Comparison of ENCODE assay signal across 13 mouse cellular contexts in the genomic region with DNA sequence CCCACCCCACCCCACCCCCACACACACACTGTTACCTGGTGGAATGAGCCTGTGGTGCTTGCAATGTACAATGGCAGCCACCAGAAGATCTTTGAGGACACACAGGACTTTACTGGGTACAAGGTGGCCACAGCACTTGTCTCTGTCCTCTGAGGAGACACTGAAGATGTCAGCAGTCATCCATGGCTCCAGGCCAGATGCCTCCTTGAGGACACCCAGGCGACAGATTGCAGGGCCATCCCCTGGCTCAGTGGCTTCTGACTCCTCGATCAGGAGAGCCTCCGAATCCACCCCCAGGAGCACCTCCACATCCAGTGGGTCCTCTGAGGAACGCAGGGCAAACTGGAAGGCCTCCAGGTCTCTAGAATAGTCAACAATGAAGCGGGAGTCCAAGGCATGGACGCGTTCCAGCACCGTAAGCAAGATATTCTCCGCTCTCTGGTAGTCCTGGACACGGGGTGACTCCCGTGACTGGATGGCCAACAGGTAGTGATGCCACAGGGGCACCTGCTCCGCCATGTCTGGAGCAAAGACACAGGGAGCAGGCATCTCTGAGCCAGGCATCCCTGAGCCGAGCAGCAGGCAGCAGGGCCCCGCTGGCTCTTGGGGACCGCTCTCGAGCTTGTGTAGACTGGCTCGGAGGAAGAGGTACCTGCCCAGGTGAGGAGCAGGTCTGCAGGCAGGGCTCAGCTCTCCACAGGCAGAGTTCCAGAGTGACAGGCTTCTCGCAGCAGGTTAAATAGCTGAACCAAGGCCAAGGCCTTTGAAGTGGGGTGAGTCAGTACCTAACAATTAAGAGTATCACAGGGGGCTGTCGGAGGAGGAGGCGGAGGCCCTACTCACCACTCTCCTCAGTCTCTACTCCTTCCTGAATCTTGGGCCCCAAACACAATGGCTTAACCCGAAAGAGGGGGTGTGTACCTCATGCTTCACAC. TPM values are rescaled to one million over a fixed set of nuclear protein-coding genes. Genes with fewer than 3 reads are reported as not detected.
DNase-seq lines count a peak whose midpoint lies in the region; ATAC-seq lines count a peak whose summit lies in the region.
"Had no signal": no experiment of that assay in that cellular context is flagged by ENCODE, and none has a peak within 500 bp of the region (broad histone marks: within the 10 kb centered on the region; RNA-seq: fewer than 3 reads in every experiment).

No protein-coding gene starts in this region.

- no peak overlapping the region for H3K4me2 ChIP-seq in hindbrain, embryonic 15.5 days
- H3K4me2 ChIP-seq in hindbrain, embryonic 11.5 days (replicated peaks; ENCODE audit: low read depth, low read length): no peak overlapping the region
- H3K4me2 ChIP-seq in forebrain, embryonic 11.5 days (ENCODE audit: low read depth, low read length, severe bottlenecking): no peak overlapping the region
- H3K4me2 ChIP-seq: hindbrain, embryonic 12.5 days had no signal

- ATAC-seq in hindbrain, embryonic 15.5 days (ENCODE audit: low FRiP score, low read depth): 0 out of 2 replicates have a peak, but pooled peaks have one; percentile 46
- no peak for ATAC-seq in hindbrain, embryonic 11.5 days (ENCODE audit: low FRiP score)
- ATAC-seq in forebrain, embryonic 11.5 days (replicated peaks; ENCODE audit: low FRiP score): no peak
- ATAC-seq: forebrain, embryonic 14.5 days had no signal

- no peak overlapping the region for H3K4me3 ChIP-seq in hindbrain, embryonic 15.5 days
- H3K4me3 ChIP-seq in hindbrain, embryonic 11.5 days (ENCODE audit: low read depth, low read length): no peak overlapping the region
- no peak overlapping the region for H3K4me3 ChIP-seq in forebrain, embryonic 11.5 days (ENCODE audit: low read depth, low read length)
- H3K4me3 ChIP-seq: heart, adult 2 months; hindbrain, embryonic 12.5 days had no signal

- no peaks in the 10 kb centered on the region for H3K9me3 ChIP-seq in hindbrain, embryonic 15.5 days
- no peaks in the 10 kb centered on the region for H3K9me3 ChIP-seq in hindbrain, embryonic 11.5 days (ENCODE audit: control insufficient read depth, low read length)
- no peaks in the 10 kb centered on the region for H3K9me3 ChIP-seq in forebrain, embryonic 11.5 days (ENCODE audit: control insufficient read depth, low read length)
- H3K9me3 ChIP-seq: hindbrain, embryonic 12.5 days had no signal

- H3K27ac ChIP-seq in hindbrain, embryonic 15.5 days (replicated peaks): no peak overlapping the region
- H3K27ac ChIP-seq in hindbrain, embryonic 11.5 days (ENCODE audit: low read depth, low read length): no peak overlapping the region
- H3K27ac ChIP-seq in forebrain, embryonic 11.5 days (ENCODE audit: low read depth, low read length): no peak overlapping the region
- H3K27ac ChIP-seq: heart, adult 2 months; hindbrain, embryonic 12.5 days; liver, embryonic 14.5 days had no signal

- no peaks in the 10 kb centered on the region for H3K27me3 ChIP-seq in hindbrain, embryonic 15.5 days
- H3K27me3 ChIP-seq in hindbrain, embryonic 11.5 days (ENCODE audit: control insufficient read depth, insufficient read depth, low read length): no peaks in the 10 kb centered on the region
- no peaks in the 10 kb centered on the region for H3K27me3 ChIP-seq in forebrain, embryonic 11.5 days (ENCODE audit: control insufficient read depth, insufficient read depth, low read length)
- H3K27me3 ChIP-seq: hindbrain, embryonic 12.5 days had no signal

- H3K36me3 ChIP-seq in hindbrain, embryonic 15.5 days: no peaks in the 10 kb centered on the region
- no peaks in the 10 kb centered on the region for H3K36me3 ChIP-seq in hindbrain, embryonic 11.5 days (ENCODE audit: control insufficient read depth, insufficient read depth, low read length)
- H3K36me3 ChIP-seq in forebrain, embryonic 11.5 days (ENCODE audit: control insufficient read depth, insufficient read depth, low read length): no peaks in the 10 kb centered on the region
- H3K36me3 ChIP-seq: hindbrain, embryonic 12.5 days had no signal

- no peak for DNase-seq in hindbrain, embryonic 11.5 days (ENCODE audit: low spot score)
- peak; percentile 23 for DNase-seq in cerebellum, adult 9-10 months
- peak; percentile 25 for DNase-seq in kidney, postnatal 10 days
- peak; percentile 86 for DNase-seq in lung, postnatal 25 days (ENCODE audit: low spot score)
- no peak for DNase-seq in thymus, adult 18-20 months
- DNase-seq in gastrocnemius, postnatal 25 days: no peak
- DNase-seq in forebrain, embryonic 11.5 days (ENCODE audit: low spot score): no peak
- DNase-seq: heart, adult 2 months; layer of hippocampus, postnatal 36 days had no signal

- WGBS in hindbrain, embryonic 15.5 days: 86% methylated on average over 21 of the region's 21 CpGs
- WGBS in hindbrain, embryonic 11.5 days: 87% methylated on average over 21 of the region's 21 CpGs
- 85% methylated on average over 21 of the region's 21 CpGs for WGBS in forebrain, embryonic 11.5 days

- H3K9ac ChIP-seq in hindbrain, embryonic 15.5 days: no peak overlapping the region
- no peak overlapping the region for H3K9ac ChIP-seq in hindbrain, embryonic 11.5 days (ENCODE audit: low read depth, low read length)
- H3K9ac ChIP-seq in forebrain, embryonic 11.5 days (ENCODE audit: low read length): no peak overlapping the region
- H3K9ac ChIP-seq: hindbrain, embryonic 12.5 days; liver, embryonic 14.5 days had no signal

- no peaks in the 10 kb centered on the region for H3K4me1 ChIP-seq in hindbrain, embryonic 15.5 days (replicated peaks)
- H3K4me1 ChIP-seq in hindbrain, embryonic 11.5 days (replicated peaks; ENCODE audit: control insufficient read depth, insufficient read depth, low read length): no peaks in the 10 kb centered on the region
- H3K4me1 ChIP-seq in forebrain, embryonic 11.5 days (replicated peaks; ENCODE audit: control insufficient read depth, insufficient read depth, low read length): no peaks in the 10 kb centered on the region
- H3K4me1 ChIP-seq: hindbrain, embryonic 12.5 days had no signal

RNA-seq across cellular contexts. Expression of a gene that starts 0.9 kb away (rescaled TPM):
- polyA plus RNA-seq in hindbrain, embryonic 15.5 days (2015; fragmentation: Nextera tagmentation; extraction: Ambion mirVana): 0.23 and 0.28 TPM in 2 replicates
- 0.49 and 0.77 TPM in 2 replicates for polyA plus RNA-seq in hindbrain, embryonic 11.5 days (2014; fragmentation: Nextera tagmentation; extraction: Ambion mirVana)
- not detected for total RNA-seq in gastrocnemius, postnatal 25 days (2021)
- 0.29 and 0.64 TPM in 2 replicates for polyA plus RNA-seq in forebrain, embryonic 11.5 days (2014; fragmentation: Nextera tagmentation; extraction: Ambion mirVana)
- total RNA-seq: heart, adult 2 months; layer of hippocampus, postnatal 36 days had no signal

RNA-seq across cellular contexts. Expression of a gene that starts 8.7 kb away (rescaled TPM):
- 0.35 and 0.45 TPM in 2 replicates for polyA plus RNA-seq in hindbrain, embryonic 15.5 days (2015; fragmentation: Nextera tagmentation; extraction: Ambion mirVana)
- polyA plus RNA-seq in hindbrain, embryonic 11.5 days (2014; fragmentation: Nextera tagmentation; extraction: Ambion mirVana): 0.09 and 0.18 TPM in 2 replicates
- total RNA-seq in gastrocnemius, postnatal 25 days (2021): not detected
- polyA plus RNA-seq in forebrain, embryonic 11.5 days (2014; fragmentation: Nextera tagmentation; extraction: Ambion mirVana): 0.04 and 0.07 TPM in 2 replicates

RNA-seq across cellular contexts. Expression of a gene that starts 24.8 kb away (rescaled TPM):
- not detected in 2 replicates for polyA plus RNA-seq in hindbrain, embryonic 15.5 days (2015; fragmentation: Nextera tagmentation; extraction: Ambion mirVana)
- not detected in 2 replicates for polyA plus RNA-seq in hindbrain, embryonic 11.5 days (2014; fragmentation: Nextera tagmentation; extraction: Ambion mirVana)
- total RNA-seq in gastrocnemius, postnatal 25 days (2021): not detected
- polyA plus RNA-seq in forebrain, embryonic 11.5 days (2014; fragmentation: Nextera tagmentation; extraction: Ambion mirVana): not detected in 2 replicates
- total RNA-seq: heart, adult 2 months; layer of hippocampus, postnatal 36 days had no signal
- polyA plus RNA-seq: forebrain, embryonic 14.5 days; heart, adult 2 months; hindbrain, embryonic 12.5 days had no signal

RNA-seq across cellular contexts. Expression of a gene that starts 58.1 kb away (rescaled TPM):
- polyA plus RNA-seq in hindbrain, embryonic 15.5 days (2015; fragmentation: Nextera tagmentation; extraction: Ambion mirVana): 456 and 490 TPM in 2 replicates
- polyA plus RNA-seq in hindbrain, embryonic 11.5 days (2014; fragmentation: Nextera tagmentation; extraction: Ambion mirVana): 72.0 and 82.8 TPM in 2 replicates
- 1 to 10 TPM; 1.5 to 1.7 TPM for total RNA-seq in gastrocnemius, postnatal 25 days (2021)
- 79.7 and 86.0 TPM in 2 replicates for polyA plus RNA-seq in forebrain, embryonic 11.5 days (2014; fragmentation: Nextera tagmentation; extraction: Ambion mirVana)

Comparison
In these comparisons a context has a peak if more than half of its experiments do, and no peak if none do; other contexts are left out.
1. DNase-seq: peak in cerebellum, adult 9-10 months (single experiment), kidney, postnatal 10 days (single experiment) and lung, postnatal 25 days (single experiment); none in hindbrain, embryonic 11.5 days (single experiment), thymus, adult 18-20 months (0 of 2), gastrocnemius, postnatal 25 days (single experiment) and forebrain, embryonic 11.5 days (single experiment).